Mouse (Mus musculus) embryonic fibroblast, embryonic 13.5 days (primary cell): ENCODE measurements at regions not wholly inside any gene's neighbourhood (a gene's known extent, or its start where the extent isn't known, plus 50 kb on each side); places are given as distances from the start of the nearest gene placed in this dataset.

ENCODE experiments used
- H3K27ac ChIP-seq: 2 replicates; pipeline ENCODE4 v1.5.1; 2012; ENCODE audit warnings: low read length, control low read depth, inconsistent platforms; ENCODE audit not compliant: insufficient read depth
- H3K4me1 ChIP-seq: 2 replicates; pipeline ENCODE4 v1.6.1; 2011; ENCODE audit warnings: low read length; ENCODE audit not compliant: control insufficient read depth, insufficient read depth
- H3K4me3 ChIP-seq: 2 replicates; pipeline ENCODE4 v1.5.1; 2011; ENCODE audit warnings: mild to moderate bottlenecking, control low read depth, low read length; ENCODE audit not compliant: insufficient read depth
- CTCF ChIP-seq: IDR thresholded peaks from 2 replicates; pipeline ENCODE4 v1.5.1; 2011; ENCODE audit warnings: mild to moderate bottlenecking, control low read depth, low read length, moderate library complexity, borderline replicate concordance; ENCODE audit not compliant: insufficient read depth
- POLR2A ChIP-seq: IDR thresholded peaks from 2 replicates; pipeline ENCODE4 v1.6.1; 2011; ENCODE audit warnings: low read depth, mild to moderate bottlenecking, control low read depth, low read length, moderate library complexity

- H3K4me3 ChIP-seq = no peak overlapping the region
- TF ChIP-seq CTCF (no peak), POLR2A (no peak)
- no peaks in the 10 kb centered on the region for H3K4me1 ChIP-seq
- peak overlapping the region; percentile 11; the same call in 1 of the 2 replicates for H3K27ac ChIP-seq
Measured at GRCm38 (mm10) chrX:14505102-14505501, 294.2 kb downstream of the H2al1n start.
